Mouse (Mus musculus) MEL (cell line): ENCODE measurements at regions not wholly inside any gene's neighbourhood (a gene's known extent, or its start where the extent isn't known, plus 50 kb on each side); places are given as distances from the start of the nearest gene placed in this dataset.
A peak's percentile ranks its signal among the peaks of the same experiment; 100 is the strongest.

ENCODE experiments used
- CHD1 ChIP-seq: IDR thresholded peaks from 2 replicates; pipeline ENCODE4 v1.6.1; 2012; ENCODE audit warnings: low read depth, mild to moderate bottlenecking, inconsistent platforms, low read length, improper control_type of control experiment
- CTCF ChIP-seq, 3 experiments: IDR thresholded peaks in 2 of 3; conservative IDR thresholded peaks in 1 of 3; 2 replicates each; pipeline ENCODE4 v1.5.1; 2011 to 2012; ENCODE audit warnings: low read length in 3 of 3, low read depth in 2 of 3, mild to moderate bottlenecking in 2 of 3, improper control_type of control experiment in 1 of 3, inconsistent platforms in 1 of 3, mixed read lengths in 1 of 3, moderate library complexity in 1 of 3; ENCODE audit not compliant: control insufficient read depth in 1 of 3, insufficient read depth in 1 of 3, poor library complexity in 1 of 3, severe bottlenecking in 1 of 3
- EP300 ChIP-seq, 2 experiments: IDR thresholded peaks; 2 replicates each; pipeline ENCODE4 v1.6.1; 2011; ENCODE audit warnings: improper control_type of control experiment in 2 of 2, low read length in 2 of 2, low read depth in 1 of 2, mild to moderate bottlenecking in 1 of 2
- ETS1 ChIP-seq: IDR thresholded peaks from 2 replicates; pipeline ENCODE4 v1.6.1; 2012; ENCODE audit warnings: low read depth, mild to moderate bottlenecking, inconsistent platforms, low read length, improper control_type of control experiment, moderate library complexity
- GATA1 ChIP-seq: IDR thresholded peaks from 2 replicates; pipeline ENCODE4 v1.6.1; 2011; ENCODE audit warnings: low read depth, low read length, improper control_type of control experiment
- HCFC1 ChIP-seq: IDR thresholded peaks from 2 replicates; pipeline ENCODE4 v1.6.1; 2012; ENCODE audit warnings: low read depth, mild to moderate bottlenecking, inconsistent platforms, low read length, improper control_type of control experiment, moderate library complexity
- NELFE ChIP-seq: IDR thresholded peaks from 2 replicates; pipeline ENCODE4 v1.6.1; 2011; ENCODE audit warnings: low read depth, low read length, improper control_type of control experiment
- NRF1 ChIP-seq: IDR thresholded peaks from 2 replicates; pipeline ENCODE4 v1.6.1; 2014; ENCODE audit warnings: low read depth, mild to moderate bottlenecking, inconsistent platforms, low read length, improper control_type of control experiment, moderate library complexity; ENCODE audit not compliant: poor library complexity, insufficient read depth, severe bottlenecking
- POLR2A ChIP-seq, 2 experiments: IDR thresholded peaks; 2 replicates each; pipeline ENCODE4 v1.6.1; 2011 to 2012; ENCODE audit warnings: low read length in 2 of 2, mild to moderate bottlenecking in 2 of 2, control low read depth in 1 of 2, improper control_type of control experiment in 1 of 2, low read depth in 1 of 2, moderate library complexity in 1 of 2; ENCODE audit not compliant: control insufficient read depth in 1 of 2, insufficient read depth in 1 of 2, poor library complexity in 1 of 2
- RCOR1 ChIP-seq: IDR thresholded peaks from 2 replicates; pipeline ENCODE4 v1.6.1; 2012; ENCODE audit warnings: low read depth, mild to moderate bottlenecking, inconsistent platforms, low read length, improper control_type of control experiment
- SMC3 ChIP-seq: IDR thresholded peaks from 2 replicates; pipeline ENCODE4 v1.6.1; 2011; ENCODE audit warnings: low read depth, low read length, improper control_type of control experiment
- TAL1 ChIP-seq: IDR thresholded peaks from 2 replicates; pipeline ENCODE4 v1.6.1; 2012; ENCODE audit warnings: mild to moderate bottlenecking, inconsistent platforms, low read length, moderate library complexity, mixed read lengths
- TBP ChIP-seq: IDR thresholded peaks from 2 replicates; pipeline ENCODE4 v1.8.0; 2011; ENCODE audit warnings: low read depth, low read length, improper control_type of control experiment
- USF1 ChIP-seq: IDR thresholded peaks from 2 replicates; pipeline ENCODE4 v1.6.1; 2014; ENCODE audit warnings: low read depth, mild to moderate bottlenecking, inconsistent platforms, low read length, improper control_type of control experiment, moderate library complexity

DNA sequence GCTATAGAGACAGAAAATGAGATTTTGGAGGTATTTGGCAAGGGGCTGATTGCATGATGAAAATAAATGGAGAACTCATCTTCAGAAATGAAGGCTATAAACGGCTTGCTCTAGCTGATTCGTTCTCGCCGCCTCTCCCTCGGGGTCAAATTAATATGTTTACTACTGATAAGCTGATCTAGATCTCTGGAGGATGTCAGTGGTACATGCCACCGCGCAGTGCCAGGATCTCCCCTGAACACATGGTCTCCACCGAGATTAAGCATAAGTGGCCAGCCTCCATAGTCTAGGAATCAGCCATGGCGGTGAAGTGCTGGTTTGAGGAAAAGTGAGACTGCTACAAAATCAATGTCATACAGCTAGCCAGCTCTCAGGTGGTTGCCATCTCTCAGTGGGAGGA is 61.0 kb upstream of the Aff3 start:
- TF ChIP-seq SMC3, result no peak
- TF ChIP-seq POLR2A (IDR thresholded peaks at IDR 0.05; ENCODE audit: control insufficient read depth in 1 of 2, insufficient read depth in 1 of 2, low read depth in 1 of 2, low read length in 2 of 2, poor library complexity in 1 of 2), result no peak
- TF ChIP-seq USF1, result no peak
- no peak for TF ChIP-seq NELFE
- TF ChIP-seq CHD1, result no peak
- no peak for TF ChIP-seq CTCF (IDR thresholded peaks at IDR 0.05 in 2 of 3, conservative IDR thresholded peaks at IDR 0.05 in 1 of 3; ENCODE audit: control insufficient read depth in 1 of 3, insufficient read depth in 1 of 3, low read depth in 2 of 3, low read length in 3 of 3, poor library complexity in 1 of 3, severe bottlenecking in 1 of 3)
- no peak for TF ChIP-seq GATA1
- no peak for TF ChIP-seq ETS1
- peak; percentile 20 to 34; a peak in 3 of 4 replicates for TF ChIP-seq EP300 (IDR thresholded peaks at IDR 0.05; ENCODE audit: low read depth in 1 of 2, low read length in 2 of 2)
- TF ChIP-seq TAL1, result peak; percentile 21; the same call in 1 of the 2 replicates
- no peak for TF ChIP-seq NRF1
- no peak for TF ChIP-seq RCOR1
- TF ChIP-seq HCFC1, result no peak
- no peak for TF ChIP-seq TBP
